Mouse (Mus musculus) heart, postnatal 36 days (tissue): ENCODE results near the gene Hcfc1r1. TPM values are rescaled to one million over a fixed set of nuclear protein-coding genes. Genes with fewer than 3 reads are reported as not detected.
A peak's percentile ranks its signal among the peaks of the same experiment; 100 is the strongest.

Experiments
- DNase-seq, 2 experiments: peaks; one replicate each; pipeline ENCODE4 v3.0.0; 2021 to 2022
- intact Hi-C: fragments of 180-260 bp; cut with DNase I; formaldehyde crosslinking; loops from one replicate; pipeline ENCODE4 v1.15.1; 2025
- total RNA-seq, 2 experiments: library from RNA; stranded (reverse); gene quantifications; 2 replicates each; pipeline ENCODE4 v1.2.3; 2021

The Hcfc1r1 gene
- total RNA-seq, 2 experiments from 2014 or later: 196 to 206 TPM

- DNase-seq: no peak
- intact Hi-C loops: loop anchor here (2.0 kb wide), 2 partner anchors 45 to 135 kb away; partner anchors contain the start of gene Bicdl2
These were observed 32.2 kb downstream of the Hcfc1r1 start for GRCm38 (mm10) chr17:23705525-23706104.

GRCm38 (mm10) chr17:23706212-23706611 is 32.8 kb downstream of the Hcfc1r1 start:
- DNase-seq: peak; percentile 63 to 79

GRCm38 (mm10) chr17:23717003-23717402 is 43.6 kb downstream of the Hcfc1r1 start:
- no peak for DNase-seq
- intact Hi-C loops: no loop called here

More at GRCm38 (mm10) chr17:23706212-23706611, 32.8 kb downstream of the Hcfc1r1 start:
- intact Hi-C loops: loop anchor here (2.0 kb wide), 2 partner anchors 45 to 135 kb away; partner anchors contain the start of gene Bicdl2

- no peak for DNase-seq
- intact Hi-C loops: no loop called here
These were observed 46.1 kb downstream of the Hcfc1r1 start for GRCm38 (mm10) chr17:23719455-23719854.

- intact Hi-C loops: no loop called here
- no peak for DNase-seq
These were observed 48.5 kb downstream of the Hcfc1r1 start for GRCm38 (mm10) chr17:23721886-23722285.

GRCm38 (mm10) chr17:23722376-23723125 is 49.2 kb downstream of the Hcfc1r1 start, which contains the start of gene 1520401A03Rik:
Gene 1520401A03Rik, minus strand, starts transcription at chr17:23722783.
- intact Hi-C loops: no loop called here
- no peak for DNase-seq

Other genes with a start within 250 kb of the Hcfc1r1 start
- gene Vmn2r117, start 193.9 kb upstream of the Hcfc1r1 start, total RNA-seq: not detected
- gene Zfp213, start 109.4 kb upstream of the Hcfc1r1 start, total RNA-seq: 1 to 10 TPM; 4.9 to 5.1 TPM
- 1 to 10 TPM; 2.4 to 4.1 TPM for gene Zfp13, start 74.1 kb upstream of the Hcfc1r1 start, total RNA-seq
- gene Zscan10, start 72.7 kb upstream of the Hcfc1r1 start, total RNA-seq: not detected
- gene Mmp25, start 28.3 kb upstream of the Hcfc1r1 start, total RNA-seq: under 1 TPM in 1 of 2 experiments, not detected in 1; 0.14 TPM
- not detected for gene Bicdl2, start 13.1 kb upstream of the Hcfc1r1 start, total RNA-seq
- gene Thoc6, start 286 bp downstream of the Hcfc1r1 start, total RNA-seq: 10 to 100 TPM; 11.6 to 11.7 TPM
- gene Tnfrsf12a, start 3.9 kb downstream of the Hcfc1r1 start, total RNA-seq: 100 to 1,000 TPM in 1 of 2 experiments, 10 to 100 TPM in 1; 59.4 to 101 TPM
- gene Cldn6, start 5.7 kb downstream of the Hcfc1r1 start, total RNA-seq: not detected
- not detected for gene Cldn9, start 10.4 kb downstream of the Hcfc1r1 start, total RNA-seq
- gene 1520401A03Rik, start 49.2 kb downstream of the Hcfc1r1 start, total RNA-seq: not detected
- 1 to 10 TPM; 1.2 to 1.6 TPM for gene Pkmyt1, start 52.7 kb downstream of the Hcfc1r1 start, total RNA-seq
- gene Paqr4, start 67.3 kb downstream of the Hcfc1r1 start, total RNA-seq: 10 to 100 TPM; 20.0 to 28.5 TPM
- gene Kremen2, start 72.2 kb downstream of the Hcfc1r1 start, total RNA-seq: not detected
- gene Flywch1, start 98.0 kb downstream of the Hcfc1r1 start, total RNA-seq: 10 to 100 TPM; 31.8 to 33.3 TPM
- under 1 TPM; 0.78 to 0.81 TPM for gene Flywch2, start 112.5 kb downstream of the Hcfc1r1 start, total RNA-seq
- 100 to 1,000 TPM; 154 to 159 TPM for gene Srrm2, start 116.9 kb downstream of the Hcfc1r1 start, total RNA-seq
- gene Elob, start 155.5 kb downstream of the Hcfc1r1 start, total RNA-seq: 100 to 1,000 TPM; 345 to 363 TPM
- gene Prss33, start 162.5 kb downstream of the Hcfc1r1 start, total RNA-seq: not detected
- not detected for gene Prss32, start 170.3 kb downstream of the Hcfc1r1 start, total RNA-seq
- gene Prss41, start 170.6 kb downstream of the Hcfc1r1 start, total RNA-seq: not detected
- gene Prss21, start 194.5 kb downstream of the Hcfc1r1 start, total RNA-seq: not detected
- gene Dcpp1, start 207.3 kb downstream of the Hcfc1r1 start, total RNA-seq: not detected
- not detected for gene Dcpp2, start 207.3 kb downstream of the Hcfc1r1 start, total RNA-seq
- gene Dcpp3, start 243.9 kb downstream of the Hcfc1r1 start, total RNA-seq: not detected